Mouse (Mus musculus) kidney, postnatal 36 days (tissue): Measurements from ENCODE around the gene Spats1.

Experiments used
- DNase-seq, 2 experiments: peaks; one replicate each; pipeline ENCODE4 v3.0.0; 2021 to 2022; ENCODE audit warnings: mixed read lengths in 2 of 2

Spats1 gene

DNA sequence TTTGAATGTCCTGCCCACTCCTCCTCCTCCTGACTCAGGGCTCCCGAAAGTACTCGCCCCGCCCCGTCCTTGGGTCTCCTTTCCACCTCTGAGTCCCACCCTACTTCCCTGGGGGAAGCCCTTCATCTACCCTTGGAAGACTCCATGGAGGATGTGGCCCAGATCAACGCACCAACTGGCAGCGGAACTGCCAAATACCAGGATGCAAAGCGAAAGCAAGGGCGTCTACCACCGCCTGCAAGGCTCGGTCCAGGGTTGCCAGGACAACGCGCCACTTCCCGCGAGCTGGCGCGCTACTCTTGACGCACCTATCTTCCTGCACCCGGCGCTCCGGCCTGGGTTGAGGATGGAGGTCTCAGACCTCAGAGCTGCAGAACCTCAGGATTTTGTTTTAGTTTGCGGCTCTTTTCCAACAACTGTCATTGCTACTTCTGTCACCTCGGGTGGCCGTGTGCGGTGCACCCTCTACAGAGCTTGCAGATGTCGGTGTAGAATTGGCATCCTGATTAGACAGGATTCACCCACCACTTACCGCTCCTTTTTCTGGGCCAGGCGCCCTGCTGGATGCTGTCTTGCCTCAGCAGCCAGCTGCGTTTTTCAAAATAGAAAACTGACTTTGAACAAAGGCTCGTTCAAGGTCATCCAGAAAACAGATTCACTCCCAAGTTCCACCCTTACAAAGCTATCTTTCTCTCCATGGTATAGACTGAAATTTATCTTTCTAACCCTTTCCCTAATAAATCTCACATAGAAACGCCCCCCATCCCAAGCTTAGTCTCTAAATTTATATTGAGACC, at the start of gene Spats1:
Gene Spats1 (minus strand): TSS at position 747 of the 797 bp plus-strand sequence.
- DNase-seq = peak; percentile 46 to 70

DNA sequence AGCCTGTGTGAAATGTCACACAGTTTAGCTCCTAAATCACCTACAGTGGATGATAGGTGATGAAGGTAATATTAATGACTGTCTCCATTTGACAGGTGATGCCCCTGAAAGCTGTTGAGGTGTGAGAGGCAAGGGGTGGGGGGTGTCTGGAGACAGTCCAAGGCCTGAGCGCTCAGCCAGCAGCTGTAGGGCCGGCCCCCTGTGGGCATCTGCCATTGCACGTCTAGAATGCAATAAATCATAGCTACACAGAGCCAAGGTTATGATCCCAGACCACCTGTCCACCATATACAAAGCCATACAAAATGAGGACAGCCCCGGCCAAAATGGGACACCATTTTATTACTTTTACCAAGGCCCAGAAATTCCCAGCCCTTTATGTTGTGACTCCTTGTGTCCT, 49.7 kb upstream of the Spats1 start:
- DNase-seq = no peak

DNA sequence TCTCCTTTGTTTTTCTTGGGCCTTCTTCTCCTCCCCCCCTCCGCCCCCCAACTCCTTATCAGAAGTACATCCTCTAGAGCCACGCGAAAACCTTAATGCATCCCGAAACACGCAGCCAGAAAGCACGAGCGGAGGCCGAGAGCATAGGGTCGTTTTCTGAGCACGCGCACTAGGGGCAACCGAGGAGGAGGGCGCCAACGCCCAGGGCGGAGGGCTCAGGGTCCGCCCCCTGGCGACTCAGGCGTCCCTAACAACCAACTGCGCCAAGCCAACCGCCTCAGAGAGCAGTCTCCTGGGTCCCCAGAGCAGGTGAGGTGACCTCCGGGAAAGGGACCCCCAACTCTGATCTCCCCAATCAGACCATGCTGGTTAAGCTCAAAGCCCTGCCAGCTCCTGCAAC, 48.0 kb upstream of the Spats1 start, which contains the start of gene Tcte1:
Gene Tcte1 (plus strand): TSS at position 172 of the 400 bp plus-strand sequence.
- DNase-seq = no peak

DNA sequence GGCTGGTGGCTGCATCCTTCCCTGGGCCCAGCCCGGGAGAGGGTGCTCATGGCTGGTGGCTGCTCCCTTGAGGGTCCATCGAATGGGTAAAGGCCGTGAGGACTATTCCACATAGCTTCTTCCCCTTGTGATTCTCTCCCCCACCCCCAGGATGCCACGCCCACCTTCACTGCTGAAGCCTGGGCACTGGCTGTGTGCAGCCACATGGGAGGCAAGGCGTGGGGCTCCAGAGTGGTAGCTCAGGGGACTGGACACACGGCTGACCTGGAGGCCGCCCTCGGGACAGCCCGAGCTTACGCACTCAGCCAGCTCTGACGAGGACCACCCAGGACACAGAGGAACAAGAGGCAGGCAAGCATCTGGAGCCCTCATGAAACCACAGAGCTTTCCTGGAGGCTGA, 44.9 kb upstream of the Spats1 start:
- DNase-seq = no peak

DNA sequence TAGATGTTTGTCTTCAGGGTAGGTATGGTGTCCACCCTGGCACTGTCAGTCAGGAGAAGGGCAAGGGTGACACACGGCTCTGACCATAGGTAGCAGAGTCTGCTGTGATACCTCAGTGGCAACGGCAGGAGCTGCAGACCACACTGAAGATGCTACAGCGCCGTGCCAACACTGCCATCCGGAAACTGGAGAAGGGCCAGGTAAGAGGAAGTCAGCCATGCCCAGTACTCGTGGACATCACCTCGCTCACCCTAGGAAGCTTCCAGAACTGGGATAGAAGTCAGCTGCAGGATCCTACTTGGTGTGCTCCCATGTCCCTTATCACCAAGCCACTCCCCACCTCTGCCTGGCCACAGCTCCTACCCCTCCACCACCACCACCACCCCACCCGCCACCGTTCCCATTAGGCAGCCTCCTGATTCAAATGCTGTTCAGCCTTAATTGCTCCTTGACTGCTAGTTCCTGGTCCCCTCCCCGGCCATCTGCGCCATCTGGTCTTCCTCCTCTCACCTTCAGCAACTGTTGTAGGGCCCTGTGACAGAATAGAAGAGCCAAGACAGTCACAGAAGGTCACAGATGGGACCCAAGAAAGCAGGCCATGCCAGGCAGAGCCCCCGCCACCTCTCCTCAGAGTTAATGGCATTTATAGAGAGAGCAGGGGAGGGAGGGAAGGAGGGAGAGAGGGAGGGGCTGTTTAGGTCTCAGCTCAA, 43.7 kb upstream of the Spats1 start:
- no peak for DNase-seq

DNA sequence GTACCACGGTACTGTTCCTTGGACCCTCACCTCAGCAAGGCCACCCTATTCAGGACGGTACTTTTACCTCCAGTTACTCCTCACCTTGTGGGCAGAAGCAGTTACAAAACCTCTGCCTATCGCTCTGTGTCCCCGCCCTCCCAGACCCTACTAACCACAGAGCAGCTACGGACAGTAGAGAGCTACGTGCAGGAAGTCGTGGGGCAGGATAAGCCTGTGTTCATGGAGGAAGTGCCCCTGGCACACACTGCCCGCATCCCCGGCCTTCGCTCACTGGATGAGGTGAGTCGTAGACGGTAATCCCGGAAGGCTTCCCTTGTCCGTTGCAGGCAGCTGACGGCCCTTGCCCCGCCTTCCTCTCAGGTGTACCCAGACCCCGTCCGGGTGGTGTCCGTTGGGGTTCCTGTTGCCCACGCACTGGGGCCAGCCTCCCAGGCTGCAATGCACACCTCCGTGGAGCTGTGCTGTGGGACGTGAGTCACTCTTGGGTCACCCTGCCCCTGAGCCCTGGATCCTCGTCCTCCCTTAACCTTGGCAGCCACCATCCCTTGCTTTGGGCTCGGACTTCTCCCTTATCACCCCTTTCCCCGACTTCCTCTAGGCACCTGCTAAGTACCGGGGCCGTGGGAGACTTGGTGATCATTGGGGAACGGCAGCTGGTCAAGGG, 42.5 kb upstream of the Spats1 start:
- no peak for DNase-seq

DNA sequence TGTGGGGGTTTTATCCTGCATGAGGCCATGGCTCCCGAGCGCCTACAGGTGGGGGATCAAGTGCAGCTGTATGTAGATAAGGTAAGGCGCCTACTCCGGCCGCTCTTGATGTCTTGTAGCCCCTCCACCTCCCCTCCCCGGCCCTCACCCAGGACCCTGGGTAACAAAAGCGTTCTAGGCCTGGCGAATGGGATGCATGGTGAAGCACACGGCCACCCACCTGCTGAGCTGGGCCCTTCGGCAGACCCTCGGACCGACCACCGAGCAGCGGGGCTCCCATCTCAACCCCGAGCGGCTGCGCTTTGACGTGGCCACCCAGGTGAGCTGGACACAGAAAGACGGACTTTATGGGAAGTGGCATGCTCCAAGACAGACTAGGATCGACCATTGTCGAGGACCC, 41.9 kb upstream of the Spats1 start:
- DNase-seq = no peak

DNA sequence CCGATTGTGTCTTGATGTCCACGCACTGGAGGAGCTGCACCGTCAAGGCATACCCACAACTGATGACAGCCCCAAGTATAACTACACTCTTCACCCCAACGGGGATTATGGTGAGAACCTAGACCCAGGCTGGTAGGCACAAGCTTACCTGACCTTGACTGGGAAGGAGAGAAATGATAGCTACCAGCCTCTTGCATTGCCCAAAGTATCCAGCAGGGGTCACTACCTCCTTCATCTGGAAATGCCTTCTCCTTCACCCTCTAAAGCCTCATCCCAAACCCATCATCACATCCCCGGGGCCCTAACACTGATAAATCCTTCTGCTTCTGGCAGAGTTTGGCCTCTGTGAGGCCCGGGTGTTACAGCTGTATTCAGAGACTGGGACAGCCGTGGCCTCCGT, 41.3 kb upstream of the Spats1 start:
- DNase-seq = peak; percentile 55 to 89

DNA sequence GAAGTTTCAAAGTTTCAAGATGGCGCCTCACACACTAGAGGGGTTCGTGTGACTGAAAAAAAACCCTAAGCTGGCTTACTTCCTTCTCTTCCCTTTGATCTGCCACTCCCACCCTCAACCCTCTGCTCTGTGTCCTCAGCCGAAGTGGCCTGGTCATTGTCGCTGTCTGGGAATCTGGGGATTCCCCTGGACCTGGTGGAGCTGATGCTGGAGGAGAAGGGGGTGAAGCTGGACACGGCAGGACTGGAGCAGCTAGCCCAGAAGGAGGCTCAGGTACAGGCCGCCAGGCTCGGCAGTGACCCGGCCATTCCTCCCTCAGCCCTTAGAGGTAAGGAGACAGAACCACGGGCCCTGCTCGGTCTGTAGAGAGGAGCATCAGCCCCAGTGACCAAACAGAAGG, 40.6 kb upstream of the Spats1 start:
- DNase-seq = no peak

DNA sequence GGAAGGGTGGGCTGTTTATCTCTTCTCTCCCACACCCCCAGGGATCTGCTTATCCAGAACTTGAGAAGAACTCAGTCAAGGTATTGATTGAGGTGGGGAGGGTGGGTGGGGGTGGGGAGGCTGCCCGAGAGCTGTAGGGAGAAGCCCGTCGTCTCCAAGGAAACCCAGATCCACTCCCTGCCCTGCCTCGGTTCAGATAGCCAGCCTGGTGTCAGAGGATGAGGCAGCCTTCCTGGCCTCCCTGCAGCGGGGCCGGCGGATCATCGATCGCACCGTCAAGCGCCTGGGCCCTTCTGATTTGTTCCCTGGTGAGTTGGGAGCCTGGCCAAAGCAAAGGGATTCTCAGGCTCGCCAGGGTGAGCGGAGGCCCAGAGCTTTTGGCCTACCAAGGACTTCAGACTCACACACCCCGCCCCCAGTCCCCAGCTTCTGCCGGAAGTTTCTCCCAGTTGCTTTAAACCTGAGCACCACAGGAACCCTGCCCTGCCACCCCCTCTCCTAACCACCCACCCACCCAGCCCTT, 40.0 kb upstream of the Spats1 start:
- DNase-seq = no peak

DNA sequence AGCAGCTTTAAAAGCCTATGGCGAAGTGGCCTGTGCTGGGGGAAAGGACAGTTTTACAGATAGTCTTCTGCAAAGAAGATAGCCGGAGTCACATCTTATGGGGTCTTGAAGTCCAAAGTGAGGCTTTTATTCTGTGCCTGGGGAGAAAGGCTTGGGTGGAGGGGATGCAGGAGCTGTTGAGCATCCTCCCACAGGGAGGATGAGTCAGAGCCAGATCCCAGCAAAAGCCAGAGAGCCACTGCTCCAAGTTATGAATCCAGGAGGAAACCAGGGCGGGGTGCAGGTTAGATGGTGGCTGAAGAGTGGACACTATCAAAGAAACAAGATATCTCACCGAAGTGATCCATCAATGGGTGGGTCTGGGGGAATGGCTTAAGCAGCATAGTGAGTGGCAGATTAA, 36.5 kb upstream of the Spats1 start:
- no peak for DNase-seq

DNA sequence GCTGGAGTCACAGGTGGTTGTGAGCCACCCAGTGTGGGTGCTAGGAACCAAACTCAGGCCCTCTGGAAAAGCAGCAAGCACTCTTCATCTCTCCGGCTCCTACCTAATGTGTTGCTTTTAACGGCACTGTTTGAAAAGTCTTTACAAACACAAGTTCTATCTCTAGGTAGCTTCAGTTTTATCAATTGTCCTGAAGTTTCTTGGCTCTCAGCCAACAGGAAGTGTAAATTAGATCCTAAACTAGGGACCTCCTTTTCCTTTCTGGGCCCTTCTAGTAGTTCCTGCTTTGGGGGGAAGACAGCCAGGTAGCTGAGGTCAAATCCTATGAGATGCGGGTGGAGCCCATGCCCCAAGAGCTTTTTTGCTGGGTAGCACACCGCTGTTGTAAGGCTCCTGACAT, 35.7 kb upstream of the Spats1 start:
- no peak for DNase-seq

DNA sequence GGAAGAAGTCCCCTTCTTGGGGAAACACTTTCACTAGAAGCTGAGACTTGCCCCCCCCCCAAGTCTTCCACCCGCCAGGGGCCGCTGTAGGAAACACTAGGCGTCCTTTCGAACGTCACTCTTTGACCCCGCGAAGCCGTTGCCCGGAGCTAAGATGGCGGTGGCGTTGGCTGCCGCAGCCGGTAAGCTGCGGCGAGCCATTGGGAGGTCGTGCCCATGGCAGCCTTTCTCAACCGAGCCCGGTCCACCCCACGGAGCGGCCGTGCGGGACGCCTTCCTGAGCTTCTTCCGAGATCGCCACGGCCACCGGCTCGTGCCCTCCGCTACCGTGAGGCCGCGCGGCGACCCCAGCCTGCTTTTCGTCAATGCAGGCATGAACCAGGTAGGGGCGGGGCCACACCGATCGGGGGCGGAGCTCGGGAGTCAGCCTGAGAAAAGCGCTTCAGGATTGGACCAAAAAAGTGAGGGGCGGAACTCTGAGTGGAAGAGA, 31.5 kb upstream of the Spats1 start, which contains the start of gene Aars2:
Gene Aars2 (plus strand): TSS at position 142 of the 490 bp plus-strand sequence.
- DNase-seq = peak; percentile 95 to 99

DNA sequence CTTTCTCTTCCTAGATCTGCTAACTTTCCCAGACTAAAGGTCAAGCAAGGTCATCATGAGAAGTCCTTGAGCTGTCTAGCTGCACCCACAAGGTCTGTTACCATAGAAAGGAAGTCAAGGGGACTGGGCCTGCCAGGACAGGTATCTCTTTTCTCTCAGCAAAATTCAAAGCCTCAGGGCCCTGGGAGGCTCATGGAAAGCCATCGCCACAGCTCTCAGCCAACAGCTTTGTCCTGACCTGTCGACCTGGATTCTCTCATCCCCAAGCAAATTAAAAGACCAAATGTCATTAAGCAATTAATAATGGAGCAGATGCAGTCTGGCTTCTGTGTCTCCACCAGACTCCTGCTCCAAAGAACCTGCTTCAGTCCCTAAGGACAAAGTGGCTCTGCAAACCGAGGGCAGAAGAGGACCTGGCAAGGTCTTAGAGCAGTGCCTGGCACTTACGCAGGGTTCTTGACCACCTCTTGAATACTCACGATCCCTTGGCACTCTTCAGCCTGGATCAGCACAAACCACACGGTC, 30.8 kb upstream of the Spats1 start:
- DNase-seq = no peak

DNA sequence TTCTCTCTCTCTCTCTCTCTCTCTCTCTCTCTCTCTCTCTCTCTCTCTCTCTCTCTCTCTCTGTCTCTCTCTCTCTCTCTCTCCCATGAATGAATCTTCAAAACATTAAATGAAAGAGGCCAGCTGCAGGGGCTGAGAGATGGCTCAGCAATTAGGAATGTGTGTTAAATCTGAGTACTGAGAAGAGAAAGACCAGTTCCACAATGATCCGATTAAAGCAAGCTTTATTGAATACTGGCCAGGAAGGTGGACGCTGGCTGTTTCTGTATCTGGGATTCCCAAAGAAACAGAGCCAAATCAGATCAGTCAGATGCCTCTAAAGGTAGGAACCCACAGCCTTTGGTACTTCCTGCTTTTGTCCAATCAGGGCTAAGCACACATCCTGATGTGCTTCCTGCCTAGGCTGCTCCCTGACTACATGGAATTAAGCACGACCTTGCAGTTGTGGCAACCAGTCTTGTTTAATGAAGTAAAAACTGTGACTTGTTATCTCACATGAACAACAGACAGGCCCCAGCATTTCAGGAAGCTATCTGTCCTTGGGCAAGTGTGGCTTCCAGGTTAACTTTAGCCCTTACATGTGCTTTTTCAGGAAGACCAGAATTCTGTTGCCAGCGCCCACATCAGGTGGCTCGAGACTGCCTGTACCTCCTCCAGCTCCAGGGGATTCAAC, 28.2 kb upstream of the Spats1 start:
- no peak for DNase-seq

DNA sequence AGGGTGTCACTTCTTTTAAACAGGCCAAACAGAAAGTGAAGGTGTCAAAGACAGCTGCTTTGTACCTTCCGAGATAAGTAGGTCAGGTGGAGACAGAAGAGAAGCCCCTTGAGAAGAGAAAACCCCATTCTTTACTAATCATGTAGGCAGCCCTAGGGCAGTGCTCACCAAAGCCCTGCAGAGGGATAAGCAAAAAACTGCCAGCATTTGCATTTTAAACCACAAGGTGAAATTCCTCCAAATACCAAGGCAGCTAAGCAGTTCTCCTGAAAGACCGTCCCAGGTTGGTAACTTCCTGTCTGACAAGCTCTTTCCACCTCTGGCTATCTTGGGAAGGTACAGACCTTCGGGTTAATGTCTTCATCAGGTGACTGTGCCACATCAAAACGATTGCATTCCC, 27.1 kb upstream of the Spats1 start:
- DNase-seq = no peak

DNA sequence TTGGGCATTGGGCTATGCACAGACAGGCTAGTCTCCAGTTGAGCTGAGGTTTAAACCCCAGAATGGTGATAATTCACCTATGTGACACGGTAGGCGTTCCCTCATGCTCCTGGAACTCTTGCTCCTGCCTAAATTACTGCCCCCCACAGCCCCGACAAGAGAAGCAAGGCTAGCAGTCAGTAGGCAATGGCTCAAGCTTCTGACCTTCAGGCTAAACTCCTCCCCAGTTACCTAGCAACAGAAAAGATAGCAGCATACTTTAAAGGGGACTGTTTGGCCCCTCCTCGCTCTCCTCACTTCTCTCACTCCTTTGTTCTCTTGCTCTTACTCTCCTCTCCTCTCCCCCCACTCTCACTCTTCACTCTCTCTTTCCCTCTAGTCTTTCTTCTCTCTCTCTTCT, 25.8 kb upstream of the Spats1 start:
- DNase-seq = no peak

DNA sequence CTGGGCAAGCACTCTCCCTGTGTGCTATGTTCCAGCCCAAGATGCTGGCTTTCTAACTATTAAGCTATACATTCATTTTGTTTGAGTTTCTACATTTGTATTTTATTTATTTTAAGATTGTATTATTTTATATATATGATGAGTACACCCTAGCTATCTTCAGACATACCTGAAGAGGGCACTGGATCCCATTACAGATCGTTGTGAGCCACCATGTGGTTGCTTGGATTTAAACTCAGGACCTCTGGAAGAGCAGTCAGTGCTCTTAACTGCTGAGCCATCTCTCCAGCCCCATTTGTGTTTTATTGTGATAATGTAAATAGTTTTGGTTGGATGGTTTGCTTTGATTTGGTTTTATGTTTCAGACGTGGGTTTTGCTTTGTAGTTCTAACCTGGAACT, 24.3 kb upstream of the Spats1 start:
- DNase-seq = no peak

DNA sequence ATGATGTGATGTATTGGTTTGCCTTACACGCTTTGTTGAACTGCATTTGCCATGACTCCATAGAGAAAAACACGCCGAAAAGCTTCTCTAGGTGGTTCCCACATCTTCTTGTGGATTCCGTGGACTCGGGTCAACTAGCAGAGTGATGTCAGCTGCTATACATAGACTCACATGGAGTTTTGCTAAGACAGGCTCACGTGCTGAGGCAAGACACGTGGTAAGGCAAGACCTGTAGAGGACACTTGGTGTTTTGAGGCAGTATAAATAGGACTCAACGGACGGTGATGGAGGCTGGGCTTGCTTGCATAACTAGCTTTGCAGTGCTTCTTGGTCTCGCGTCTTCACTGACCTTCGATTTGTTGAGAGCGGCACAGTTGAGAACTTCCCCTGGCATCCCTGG, 23.2 kb upstream of the Spats1 start:
- DNase-seq = no peak

DNA sequence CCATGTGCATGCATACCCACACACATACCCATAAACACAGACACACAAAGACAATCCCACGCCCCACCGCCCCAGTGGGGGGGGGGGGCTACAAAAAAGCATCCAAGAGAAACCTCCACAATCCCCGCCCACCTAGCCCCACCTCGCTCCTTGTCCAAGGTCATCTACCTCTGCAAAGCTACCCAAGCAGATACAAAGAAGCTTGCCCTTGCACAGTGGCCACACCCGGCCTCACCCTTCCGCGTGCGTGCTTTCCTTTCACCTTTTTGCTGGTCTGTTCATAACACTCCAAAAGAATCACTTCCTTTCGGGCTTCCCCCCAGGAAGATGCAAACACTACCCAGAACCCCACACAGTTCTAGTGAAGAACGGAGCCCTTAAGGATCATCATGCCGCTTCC, 20.2 kb upstream of the Spats1 start:
- DNase-seq = no peak

DNA sequence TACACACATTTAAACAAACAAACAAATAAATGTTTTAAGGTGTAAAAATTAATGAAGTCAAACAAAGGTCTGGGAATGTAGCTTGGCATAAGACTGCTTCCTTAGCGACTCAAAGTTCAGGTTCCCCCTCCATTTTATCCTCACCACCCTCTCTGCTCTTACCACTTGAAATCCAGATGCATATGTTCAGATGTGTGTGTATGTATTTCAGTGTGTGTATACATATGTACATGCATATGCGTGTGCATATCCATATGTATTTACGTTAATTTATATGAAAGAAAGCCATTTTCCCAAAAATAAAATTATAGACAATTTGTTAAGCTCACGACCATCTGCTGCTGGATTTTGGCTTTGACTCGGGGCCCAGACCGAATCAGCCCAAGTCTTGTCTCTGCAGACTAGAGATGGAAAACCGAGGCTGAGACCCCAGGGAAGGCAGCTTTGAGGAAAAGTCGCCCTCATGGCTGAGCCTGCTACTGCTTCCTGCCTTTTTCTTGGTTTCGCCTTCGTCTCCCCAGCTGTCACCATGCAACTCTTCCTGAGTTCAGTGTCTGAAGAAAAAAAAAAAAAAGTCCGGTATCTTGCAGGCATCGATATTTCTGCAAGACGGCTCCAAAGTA, 15.4 kb upstream of the Spats1 start:
- DNase-seq = no peak

DNA sequence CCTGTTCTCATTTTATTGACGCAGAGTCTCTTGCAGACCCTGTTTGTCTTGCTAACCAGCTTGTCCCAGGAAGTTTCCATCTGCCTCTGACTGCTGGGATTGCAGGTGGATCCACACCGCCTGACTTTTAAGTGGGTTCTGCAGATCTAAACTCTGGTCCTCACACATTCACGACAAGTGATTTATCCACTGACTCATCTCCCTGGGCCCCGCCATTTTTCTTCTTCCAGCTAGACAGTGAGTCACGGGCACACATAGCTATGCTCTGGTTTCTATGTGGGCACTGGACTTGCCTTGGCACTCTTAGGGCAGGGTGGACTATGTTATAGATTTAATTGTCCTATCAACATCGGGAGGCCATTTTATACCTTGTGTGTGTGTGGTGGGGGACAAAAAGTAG, 14.5 kb upstream of the Spats1 start:
- DNase-seq = no peak
